Mouse (Mus musculus): ENCODE measurements at regions not wholly inside any gene's neighbourhood (a gene's known extent, or its start where the extent isn't known, plus 50 kb on each side); places are given as distances from the start of the nearest gene placed in this dataset.
A peak's percentile ranks its signal among the peaks of the same experiment; 100 is the strongest.

DNA sequence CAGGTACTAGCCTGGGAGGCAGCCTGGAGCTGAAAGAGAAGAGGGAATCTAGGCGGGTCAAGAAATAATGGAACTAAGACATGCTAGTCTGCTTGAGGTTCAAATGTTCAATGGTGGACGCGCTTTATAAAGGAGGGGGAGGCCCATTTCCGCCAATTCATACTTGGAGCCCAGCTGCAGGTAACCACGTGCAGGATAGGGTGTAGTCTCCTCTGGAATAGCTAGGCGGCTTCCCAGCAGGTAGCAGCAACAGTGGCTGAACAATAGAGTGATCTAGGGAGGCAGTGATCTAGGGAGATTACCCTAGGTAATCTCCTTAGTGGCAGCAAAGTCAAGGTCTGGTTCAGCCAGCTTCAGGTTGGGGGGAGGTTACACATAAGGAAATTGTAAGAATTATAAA lies 134.6 kb downstream of the Sh2d4b start:
- DNase-seq, result no peak

DNA sequence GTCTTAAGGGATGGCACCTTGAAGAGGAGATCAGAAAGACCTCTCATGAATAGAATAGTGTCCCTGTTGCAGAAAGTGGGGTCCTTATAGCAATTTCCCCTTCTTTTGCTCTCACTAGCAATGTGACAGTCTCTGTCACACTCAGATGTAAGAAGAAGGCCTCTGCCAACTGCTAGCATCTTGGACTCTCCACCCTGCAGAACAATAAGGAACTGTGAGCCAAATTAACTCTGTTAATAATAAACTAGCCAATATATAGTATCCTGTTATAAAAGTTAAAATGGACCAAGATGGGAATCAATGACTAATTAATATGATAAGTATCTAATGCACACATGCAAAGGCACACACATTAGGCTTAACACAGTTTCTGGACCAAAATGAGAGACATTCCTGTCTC lies 152.5 kb downstream of the Sh2d4b start:
- no peak for DNase-seq

GRCm38 (mm10) chr14:40731861-40732260 lies 161.2 kb downstream of the Sh2d4b start:
- DNase-seq, result peak; percentile 62

- DNase-seq, result no peak
These were observed 184.0 kb downstream of the Sh2d4b start for GRCm38 (mm10) chr14:40708981-40709531.

DNA sequence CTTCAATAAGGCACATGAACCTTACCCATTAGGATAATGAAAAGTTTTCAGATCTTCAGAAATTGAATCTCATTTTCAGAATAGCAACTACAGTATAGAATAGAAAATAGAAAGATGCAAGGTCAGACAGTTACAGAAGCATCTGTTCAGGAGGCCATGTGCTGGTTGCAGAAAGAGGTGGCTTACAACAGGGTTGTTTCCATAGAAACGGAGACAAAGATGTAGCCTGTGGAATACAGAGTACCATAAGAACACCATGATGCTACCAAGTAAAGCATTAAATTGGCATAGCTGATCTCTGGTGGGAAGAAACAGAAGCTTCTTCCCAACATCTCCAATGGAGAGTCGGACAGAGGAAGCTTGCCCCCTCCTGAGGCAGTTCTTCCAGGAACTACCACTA lies 185.6 kb downstream of the Sh2d4b start:
- no peak for DNase-seq

DNA sequence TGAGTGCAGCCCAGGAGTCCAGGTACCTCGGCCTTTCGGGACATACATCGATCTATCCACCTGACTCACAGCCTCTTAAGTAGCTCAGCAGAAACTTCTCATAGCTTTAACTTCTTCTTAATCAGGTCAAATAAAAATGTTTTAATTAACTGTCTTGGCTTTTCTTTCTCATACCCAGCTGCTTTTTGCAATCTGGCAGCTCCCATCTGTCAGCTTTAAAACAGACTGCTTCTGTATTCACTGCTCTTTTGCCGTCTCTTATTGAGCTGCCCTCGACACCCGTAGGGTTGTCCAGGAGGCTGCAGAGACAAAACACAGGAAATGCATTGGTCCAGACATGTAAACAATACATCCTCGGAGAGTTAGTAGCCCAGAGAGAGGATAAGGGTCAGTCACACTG lies 189.6 kb downstream of the Sh2d4b start:
- no peak for DNase-seq

DNA sequence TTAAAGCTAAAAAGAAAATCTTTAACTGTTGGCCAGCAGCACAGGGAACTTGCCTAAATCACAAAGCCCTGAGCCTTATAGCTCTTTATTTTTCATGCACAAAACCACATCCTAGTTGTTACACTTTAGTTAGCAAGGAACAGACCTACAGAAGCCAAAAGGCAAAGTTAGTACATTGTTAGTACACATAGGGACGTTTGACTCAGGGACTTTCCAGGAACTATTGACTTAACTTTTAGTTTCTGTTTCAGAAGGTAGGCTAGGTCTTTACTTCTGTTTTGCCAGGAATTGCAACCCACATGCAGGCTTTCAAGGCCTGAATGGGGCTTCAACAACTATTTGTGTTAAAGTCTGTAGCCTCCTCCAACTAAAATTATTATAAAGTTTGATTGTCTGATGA lies 211.4 kb downstream of the Sh2d4b start:
- no peak for DNase-seq

GRCm38 (mm10) chr14:40653558-40653957 lies 239.5 kb downstream of the Sh2d4b start:
- no peak for DNase-seq
